Mouse (Mus musculus) liver, adult 2 months (tissue): Measurements from ENCODE around the gene Npas2.

ENCODE experiments used
- CTCF ChIP-seq: fragments of 200-500 bp; IDR thresholded peaks from 2 replicates; pipeline ENCODE4 v1.5.1; 2011; ENCODE audit warnings: low read depth, low read length, control low read depth
- POLR2A ChIP-seq: fragments of 200-500 bp; IDR thresholded peaks from 2 replicates; pipeline ENCODE4 v1.6.1; 2011; ENCODE audit warnings: low read length, control low read depth; ENCODE audit not compliant: insufficient read depth; ENCODE audit errors: extremely low read depth

DNA sequence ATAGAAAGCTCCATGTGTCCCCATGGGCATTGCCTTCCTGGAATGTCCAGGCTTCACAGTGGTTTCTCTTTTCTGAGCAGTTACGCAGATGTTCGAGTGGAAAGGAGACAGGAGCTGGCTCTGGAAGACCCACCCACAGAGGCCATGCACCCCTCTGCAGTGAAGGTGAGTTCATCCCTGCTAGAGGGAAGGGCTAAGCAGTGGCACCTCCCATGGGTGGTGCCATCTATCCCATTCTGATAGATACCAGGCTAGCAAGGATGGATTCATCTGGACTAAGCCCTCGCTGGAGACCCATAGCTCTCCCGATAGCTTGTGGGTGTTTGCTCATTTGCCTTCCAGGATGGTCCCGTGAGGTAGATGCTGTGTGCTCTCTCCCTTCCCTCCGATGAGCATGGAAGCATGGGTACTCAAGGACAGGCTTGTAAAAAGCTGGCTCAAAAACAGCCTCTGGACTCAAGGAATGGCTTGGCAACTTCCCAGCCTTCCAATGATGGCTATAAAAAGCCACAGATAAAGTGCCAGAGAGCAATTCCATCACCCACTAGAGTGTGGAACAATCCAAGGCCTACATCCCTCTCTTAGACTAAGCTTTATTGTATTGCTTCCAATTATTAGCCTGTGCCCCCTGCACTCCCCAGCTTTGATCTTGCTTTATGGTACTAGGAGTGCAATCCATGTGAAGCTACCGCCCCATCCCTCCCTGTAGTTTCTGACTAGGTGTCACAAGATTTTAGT is 137.5 kb downstream of the Npas2 start:
- TF ChIP-seq CTCF (no peak), POLR2A (no peak)
